Mouse (Mus musculus): ENCODE results near the gene Chchd6. TPM values are rescaled to one million over a fixed set of nuclear protein-coding genes. Genes with fewer than 3 reads are reported as not detected.
A peak's percentile ranks its signal among the peaks of the same experiment; 100 is the strongest.

Gene Chchd6
- total and polyA plus RNA-seq, 3 experiments = 4.7 to 15.8 (median 7.1) TPM

GRCm38 (mm10) chr6:89614596-89615372 is 19.3 kb upstream of the Chchd6 start:
- H3K4me3 ChIP-seq (ENCODE audit: low read depth, low read length) = no peak overlapping the region
- no peaks in the 10 kb centered on the region for H3K9me3 ChIP-seq (replicated peaks)
- H3K36me3 ChIP-seq (replicated peaks) = no peaks in the 10 kb centered on the region
- no peak for ATAC-seq (ENCODE audit: extremely low read depth, insufficient number of reproducible peaks, low FRiP score, poor library complexity, severe bottlenecking)
- peaks cover 9% of the 10 kb centered on the region for H3K27me3 ChIP-seq (ENCODE audit: insufficient read depth, low read length)
- DNase-seq (ENCODE audit: low spot score) = no peak
- H3K4me1 ChIP-seq (ENCODE audit: insufficient read depth, low read depth, low read length) = no peaks in the 10 kb centered on the region
- TF ChIP-seq POLR2AphosphoS5 (IDR thresholded peaks at IDR 0.05; ENCODE audit: insufficient replicate concordance, low read depth, low read length) (no peak), CTCF (IDR thresholded peaks at IDR 0.05; ENCODE audit: low read depth, low read length) (no peak), TAL1 (conservative IDR thresholded peaks at IDR 0.05; ENCODE audit: low read depth, low read length) (no peak), GATA1 (IDR thresholded peaks at IDR 0.05; ENCODE audit: borderline replicate concordance, low read length) (no peak), GATA2 (IDR thresholded peaks at IDR 0.05; ENCODE audit: borderline replicate concordance, low read depth, low read length) (no peak)

GRCm38 (mm10) chr6:89614107-89614471 is 18.6 kb upstream of the Chchd6 start:
- no peaks in the 10 kb centered on the region for H3K9me3 ChIP-seq (replicated peaks)
- DNase-seq (ENCODE audit: low spot score) = no peak
- TF ChIP-seq POLR2AphosphoS5 (IDR thresholded peaks at IDR 0.05; ENCODE audit: insufficient replicate concordance, low read depth, low read length) (no peak), GATA1 (IDR thresholded peaks at IDR 0.05; ENCODE audit: borderline replicate concordance, low read length) (no peak), TAL1 (conservative IDR thresholded peaks at IDR 0.05; ENCODE audit: low read depth, low read length) (no peak), GATA2 (IDR thresholded peaks at IDR 0.05; ENCODE audit: borderline replicate concordance, low read depth, low read length) (no peak), CTCF (IDR thresholded peaks at IDR 0.05; ENCODE audit: low read depth, low read length) (no peak)
- H3K4me3 ChIP-seq (ENCODE audit: low read depth, low read length) = no peak overlapping the region
- no peaks in the 10 kb centered on the region for H3K36me3 ChIP-seq (replicated peaks)
- no peak for ATAC-seq (ENCODE audit: extremely low read depth, insufficient number of reproducible peaks, low FRiP score, poor library complexity, severe bottlenecking)
- peaks cover 9% of the 10 kb centered on the region for H3K27me3 ChIP-seq (ENCODE audit: insufficient read depth, low read length)
- H3K4me1 ChIP-seq (ENCODE audit: insufficient read depth, low read depth, low read length) = no peaks in the 10 kb centered on the region

GRCm38 (mm10) chr6:89613336-89614106 is 18.1 kb upstream of the Chchd6 start:
- DNase-seq (ENCODE audit: low spot score) (no peak), ATAC-seq (ENCODE audit: extremely low read depth, insufficient number of reproducible peaks, low FRiP score, poor library complexity, severe bottlenecking) (no peak)
- Histone ChIP-seq H3K9me3 (replicated peaks) (no peaks in the 10 kb centered on the region), H3K36me3 (replicated peaks) (no peaks in the 10 kb centered on the region), H3K4me3 (ENCODE audit: low read depth, low read length) (no peak overlapping the region), H3K27me3 (ENCODE audit: insufficient read depth, low read length) (peaks cover 9% of the 10 kb centered on the region), H3K4me1 (ENCODE audit: insufficient read depth, low read depth, low read length) (no peaks in the 10 kb centered on the region)
- TF ChIP-seq GATA1 (IDR thresholded peaks at IDR 0.05; ENCODE audit: borderline replicate concordance, low read length) (no peak), GATA2 (IDR thresholded peaks at IDR 0.05; ENCODE audit: borderline replicate concordance, low read depth, low read length) (no peak)

- TF ChIP-seq GATA1 (IDR thresholded peaks at IDR 0.05; ENCODE audit: borderline replicate concordance, low read length) (no peak), CTCF (IDR thresholded peaks at IDR 0.05; ENCODE audit: low read depth, low read length) (peak; percentile 60), GATA2 (IDR thresholded peaks at IDR 0.05; ENCODE audit: borderline replicate concordance, low read depth, low read length) (no peak), TAL1 (conservative IDR thresholded peaks at IDR 0.05; ENCODE audit: low read depth, low read length) (no peak), POLR2AphosphoS5 (IDR thresholded peaks at IDR 0.05; ENCODE audit: insufficient replicate concordance, low read depth, low read length) (no peak)
- ATAC-seq (ENCODE audit: extremely low read depth, insufficient number of reproducible peaks, low FRiP score, poor library complexity, severe bottlenecking) = no peak
- Histone ChIP-seq H3K9me3 (replicated peaks) (no peaks in the 10 kb centered on the region), H3K4me3 (ENCODE audit: low read depth, low read length) (no peak overlapping the region), H3K36me3 (replicated peaks) (no peaks in the 10 kb centered on the region), H3K4me1 (ENCODE audit: insufficient read depth, low read depth, low read length) (no peaks in the 10 kb centered on the region), H3K27me3 (ENCODE audit: insufficient read depth, low read length) (peaks cover 4% of the 10 kb centered on the region; the same call in 1 of the 2 replicates)
- DNase-seq (ENCODE audit: low spot score) = no peak
Observed at GRCm38 (mm10) chr6:89607999-89608398, 12.5 kb upstream of the Chchd6 start.

- Histone ChIP-seq H3K4me3 (ENCODE audit: low read depth, low read length) (no peak overlapping the region), H3K4me1 (ENCODE audit: insufficient read depth, low read depth, low read length) (no peaks in the 10 kb centered on the region), H3K9me3 (replicated peaks) (no peaks in the 10 kb centered on the region), H3K27me3 (ENCODE audit: insufficient read depth, low read length) (no peaks in the 10 kb centered on the region), H3K36me3 (replicated peaks) (no peaks in the 10 kb centered on the region)
- TF ChIP-seq POLR2AphosphoS5 (IDR thresholded peaks at IDR 0.05; ENCODE audit: insufficient replicate concordance, low read depth, low read length) = no peak
- no peak for TF ChIP-seq TAL1 (conservative IDR thresholded peaks at IDR 0.05; ENCODE audit: low read depth, low read length)
- no peak for TF ChIP-seq GATA2 (IDR thresholded peaks at IDR 0.05; ENCODE audit: borderline replicate concordance, low read depth, low read length)
- TF ChIP-seq GATA1 (IDR thresholded peaks at IDR 0.05; ENCODE audit: borderline replicate concordance, low read length) = no peak
- no peak for TF ChIP-seq CTCF (IDR thresholded peaks at IDR 0.05; ENCODE audit: low read depth, low read length)
- ATAC-seq (ENCODE audit: extremely low read depth, insufficient number of reproducible peaks, low FRiP score, poor library complexity, severe bottlenecking) (no peak), DNase-seq (ENCODE audit: low spot score) (no peak)
Observed at GRCm38 (mm10) chr6:89606096-89606495, 10.6 kb upstream of the Chchd6 start.

GRCm38 (mm10) chr6:89596510-89596909 is 1.1 kb upstream of the Chchd6 start:
- ATAC-seq (ENCODE audit: extremely low read depth, insufficient number of reproducible peaks, low FRiP score, poor library complexity, severe bottlenecking) = no peak

More at GRCm38 (mm10) chr6:89596510-89596909, 1.1 kb upstream of the Chchd6 start:
- no peak for DNase-seq (ENCODE audit: low spot score)
- peaks cover 9% of the 10 kb centered on the region for H3K4me1 ChIP-seq (ENCODE audit: insufficient read depth, low read depth, low read length)
- no peak overlapping the region for H3K4me3 ChIP-seq (ENCODE audit: low read depth, low read length)
- no peaks in the 10 kb centered on the region for H3K27me3 ChIP-seq (ENCODE audit: insufficient read depth, low read length)
- no peaks in the 10 kb centered on the region for H3K36me3 ChIP-seq (replicated peaks)
- peaks cover 4% of the 10 kb centered on the region; the same call in 1 of the 2 replicates for H3K9me3 ChIP-seq (replicated peaks)
- TF ChIP-seq GATA2 (IDR thresholded peaks at IDR 0.05; ENCODE audit: borderline replicate concordance, low read depth, low read length) = no peak
- TF ChIP-seq GATA1 (IDR thresholded peaks at IDR 0.05; ENCODE audit: borderline replicate concordance, low read length) = no peak
- TF ChIP-seq POLR2AphosphoS5 (IDR thresholded peaks at IDR 0.05; ENCODE audit: insufficient replicate concordance, low read depth, low read length) = no peak
- TF ChIP-seq TAL1 (conservative IDR thresholded peaks at IDR 0.05; ENCODE audit: low read depth, low read length) = no peak
- no peak for TF ChIP-seq CTCF (IDR thresholded peaks at IDR 0.05; ENCODE audit: low read depth, low read length)

Data from G1E (cell line).